Mouse (Mus musculus): ENCODE data around the gene Nol4l. TPM values are rescaled to one million over a fixed set of nuclear protein-coding genes. Genes with fewer than 3 reads are reported as not detected.
"Not testable (repeated sequence)": the region's sequence is repeated elsewhere in the genome, so short reads cannot be mapped to it uniquely, and the experiment has no call there.

Nol4l gene
- polyA plus RNA-seq, 1 experiment = 29.2 TPM

- 74% methylated on average over 14 of the region's 14 CpGs for WGBS
- no peak for DNase-seq (ENCODE audit: low read depth, low spot score)
Measured at GRCm38 (mm10) chr2:153514497-153515380, 15.0 kb downstream of the Nol4l start.

DNA sequence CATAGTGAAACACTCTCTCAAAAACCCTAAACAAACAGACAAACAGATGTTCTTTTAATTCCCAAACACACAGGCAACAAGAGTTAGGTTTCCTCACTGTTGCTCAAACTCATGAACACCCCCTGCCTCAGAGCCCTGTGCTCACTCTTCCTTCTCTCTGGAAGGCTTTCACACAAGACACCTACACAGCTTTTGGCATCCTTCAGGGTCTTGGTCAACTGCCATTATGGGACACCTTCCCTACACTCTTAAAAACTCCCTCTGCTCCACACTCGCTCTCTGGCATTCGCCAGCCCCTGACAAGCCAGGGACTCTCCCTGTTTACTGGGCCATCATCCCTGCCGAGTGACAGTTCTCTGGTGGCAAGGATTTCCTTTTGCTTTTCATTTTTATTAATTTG is 15.8 kb downstream of the Nol4l start:
- 95% methylated on average over 3 of the region's 3 CpGs for WGBS
- DNase-seq (ENCODE audit: low read depth, low spot score) = no peak

DNA sequence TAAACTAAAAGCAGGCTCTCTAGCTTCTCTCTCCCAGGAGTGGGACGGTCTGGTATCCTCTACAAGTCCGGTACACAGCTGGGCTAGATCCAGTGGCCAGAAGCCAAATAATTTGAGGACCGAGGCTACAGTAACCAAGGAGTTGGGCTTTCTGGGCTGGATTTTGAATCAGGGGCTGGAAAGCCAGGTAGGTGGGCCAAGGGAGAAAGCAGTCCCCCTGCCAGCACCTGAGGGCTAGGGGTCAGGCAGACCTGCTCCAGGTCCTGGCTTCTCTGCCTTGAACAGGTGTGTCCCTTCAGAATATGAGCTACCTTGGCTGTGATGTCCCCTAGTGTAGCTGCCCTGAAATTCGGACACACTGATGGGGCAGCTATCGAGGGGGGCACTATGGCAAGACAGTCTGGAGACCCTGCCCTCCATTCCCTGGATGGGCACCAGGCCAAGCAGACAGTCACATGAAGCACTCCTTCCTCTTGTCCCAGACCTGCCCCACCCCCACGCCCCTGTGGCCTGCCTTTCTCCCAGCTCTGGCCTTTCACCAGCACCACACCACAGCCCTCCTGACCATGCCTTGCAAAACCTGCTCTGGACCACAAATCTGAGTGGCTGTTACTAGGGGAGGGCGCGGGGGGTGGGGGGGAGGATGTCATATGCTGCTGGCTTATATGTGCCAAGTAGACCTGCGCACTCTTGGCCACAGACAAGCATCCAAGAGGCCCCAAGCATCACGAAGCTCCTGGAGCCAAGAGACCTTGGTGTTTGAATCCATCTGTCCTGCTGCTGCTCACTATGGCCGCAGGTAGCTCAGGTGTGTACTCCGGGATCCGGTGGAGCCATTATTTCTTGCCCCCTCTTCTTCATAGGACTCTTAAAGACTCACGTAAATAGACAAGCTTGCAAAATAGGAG is 17.1 kb downstream of the Nol4l start:
- 82% methylated on average over 14 of the region's 14 CpGs for WGBS
- no peak for DNase-seq (ENCODE audit: low read depth, low spot score)

DNA sequence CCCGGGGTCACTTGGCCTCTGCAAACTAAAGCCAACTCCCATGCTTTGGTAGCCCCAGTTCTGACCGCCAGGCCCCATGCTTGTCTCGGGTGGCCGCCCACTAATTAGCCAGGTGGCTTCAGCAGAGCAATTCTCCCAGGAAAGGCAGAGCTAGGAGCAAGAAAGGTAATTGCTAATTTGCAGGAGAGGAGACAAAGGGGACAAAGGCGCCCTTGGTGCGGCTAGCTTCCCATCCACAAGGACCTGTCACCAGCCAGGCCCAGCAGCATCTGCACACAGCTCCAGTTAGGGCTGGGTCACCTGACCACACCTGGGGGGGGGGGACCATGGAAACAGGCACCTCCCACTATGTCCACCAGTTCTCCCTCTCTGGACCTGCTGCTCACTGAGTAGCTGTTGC is 18.2 kb downstream of the Nol4l start:
- DNase-seq (ENCODE audit: low read depth, low spot score) = no peak
- WGBS = 72% methylated on average over 6 of the region's 6 CpGs

- DNase-seq (ENCODE audit: low read depth, low spot score) = no peak
- 93% methylated on average over 8 of the region's 8 CpGs for WGBS
Measured at GRCm38 (mm10) chr2:153510136-153510535, 19.6 kb downstream of the Nol4l start.

GRCm38 (mm10) chr2:153509211-153510029 is 20.4 kb downstream of the Nol4l start:
- DNase-seq (ENCODE audit: low read depth, low spot score) = no peak
- WGBS = 59% methylated on average over 18 of the region's 18 CpGs

DNA sequence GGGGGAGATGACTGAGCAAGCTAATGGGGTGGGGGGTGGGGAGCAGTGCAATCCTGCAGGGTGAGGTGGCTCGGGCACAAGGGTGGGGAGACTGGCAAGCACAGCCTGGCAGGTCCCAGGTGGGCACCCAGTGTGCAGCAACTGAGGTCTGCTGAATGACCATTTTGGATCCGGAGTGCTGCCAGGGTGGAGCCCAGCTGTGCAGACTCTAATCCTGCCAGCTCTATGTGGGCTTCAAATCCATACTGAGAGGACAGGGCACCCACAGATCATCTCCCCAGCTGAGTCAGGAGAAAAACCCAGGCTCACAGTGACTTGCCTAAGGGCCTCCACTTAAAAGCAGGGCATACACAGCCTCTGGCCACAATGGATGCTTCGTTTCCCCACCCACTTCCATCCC is 21.4 kb downstream of the Nol4l start:
- 78% methylated on average over 3 of the region's 3 CpGs for whole genome bisulfite sequencing
- no peak for DNase-seq (ENCODE audit: low read depth, low spot score)

DNA sequence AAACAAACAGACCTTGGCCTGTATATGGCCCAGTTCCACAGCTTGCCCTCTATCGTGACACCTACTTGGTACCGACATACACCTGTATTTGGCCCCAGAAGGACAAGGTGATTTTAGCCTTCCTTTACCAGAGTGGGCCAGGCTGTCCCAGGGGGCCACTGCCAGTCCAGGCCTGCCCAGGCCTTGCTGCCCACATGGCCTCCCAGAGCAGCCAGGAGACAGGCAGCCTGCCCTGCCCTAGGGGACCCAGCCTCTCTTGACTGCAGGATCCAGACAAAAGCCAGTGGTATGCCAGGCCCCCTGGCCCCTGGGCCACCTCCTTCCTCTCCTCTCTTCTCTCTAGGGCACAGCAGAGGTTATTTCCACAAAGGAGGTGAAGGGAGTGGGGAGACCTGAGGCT is 21.8 kb downstream of the Nol4l start:
- WGBS = 96% methylated on average over 2 of the region's 2 CpGs

DNA sequence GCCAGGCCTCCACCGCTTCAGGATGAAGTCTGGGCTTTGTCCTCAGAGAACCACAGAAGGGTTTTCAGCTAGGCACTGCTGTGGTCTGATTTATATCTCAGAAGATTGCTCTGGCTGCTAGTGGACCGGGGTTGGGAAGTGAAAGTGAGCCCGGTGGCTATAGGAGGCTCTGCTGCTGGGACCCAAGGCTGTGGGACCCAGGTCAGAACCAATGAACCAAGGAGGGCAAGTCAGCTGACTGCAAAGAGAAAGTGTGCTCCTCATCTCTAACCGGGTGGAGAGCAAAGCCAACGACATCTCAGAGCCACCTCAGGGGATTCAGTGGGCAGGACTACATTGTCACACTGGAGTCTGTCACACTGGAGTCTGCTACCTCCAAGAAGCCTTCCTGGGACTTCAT is 23.4 kb downstream of the Nol4l start:
- DNase-seq (ENCODE audit: low read depth, low spot score) = no peak
- 76% methylated on average over 5 of the region's 5 CpGs for WGBS

More for the DNA sequence above, 21.8 kb downstream of the Nol4l start:
- DNase-seq (ENCODE audit: low read depth, low spot score) = no peak

- no peak for DNase-seq (ENCODE audit: low read depth, low spot score)
- WGBS = 60% methylated on average over 4 of the region's 4 CpGs
Measured at GRCm38 (mm10) chr2:153499154-153499553, 30.6 kb downstream of the Nol4l start.

- 79% methylated on average over 13 of the region's 13 CpGs for WGBS
- no peak for DNase-seq (ENCODE audit: low read depth, low spot score)
Measured at GRCm38 (mm10) chr2:153496898-153497297, 32.9 kb downstream of the Nol4l start.

DNA sequence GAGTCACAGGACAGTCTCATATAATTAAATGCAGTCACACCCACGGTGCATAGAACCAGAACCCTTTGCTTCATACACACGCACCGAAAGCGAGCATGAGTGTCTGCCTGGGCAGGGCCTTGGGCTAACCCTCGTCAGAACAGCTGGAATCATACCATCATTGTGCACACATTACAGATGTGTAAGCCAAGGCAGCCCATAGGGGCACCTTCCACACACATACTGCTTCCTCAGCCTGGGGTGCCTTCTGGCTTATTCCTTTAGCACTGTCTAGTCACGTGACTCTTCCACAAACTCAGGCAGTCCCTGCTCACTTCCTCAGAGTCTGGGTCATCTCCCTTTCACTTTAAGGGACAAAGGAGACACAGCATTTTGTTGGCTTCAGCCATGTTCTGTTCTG is 33.5 kb downstream of the Nol4l start:
- DNase-seq (ENCODE audit: low read depth, low spot score) = no peak
- 80% methylated on average over 6 of the region's 6 CpGs for WGBS

DNA sequence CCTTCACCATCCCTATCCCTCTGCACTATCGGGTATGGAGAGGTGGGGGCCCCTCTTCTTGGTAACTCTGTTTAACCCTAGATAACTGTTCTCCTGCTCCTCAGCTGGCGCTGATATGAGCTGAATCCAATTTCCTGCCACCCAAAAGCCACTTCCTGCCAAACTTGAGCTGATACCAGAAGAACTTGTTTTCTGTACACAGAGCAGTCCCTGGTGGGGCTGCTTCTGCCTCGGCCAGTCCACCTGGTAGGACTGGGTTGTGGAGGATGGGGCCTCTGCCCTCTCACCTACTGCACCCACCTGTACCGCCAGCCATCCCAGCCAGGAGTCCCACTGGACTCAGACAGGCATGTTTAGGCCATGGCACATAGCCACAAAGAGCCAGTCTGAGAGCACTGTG is 34.0 kb downstream of the Nol4l start:
- WGBS = 53% methylated on average over 4 of the region's 4 CpGs
- DNase-seq (ENCODE audit: low read depth, low spot score) = no peak

DNA sequence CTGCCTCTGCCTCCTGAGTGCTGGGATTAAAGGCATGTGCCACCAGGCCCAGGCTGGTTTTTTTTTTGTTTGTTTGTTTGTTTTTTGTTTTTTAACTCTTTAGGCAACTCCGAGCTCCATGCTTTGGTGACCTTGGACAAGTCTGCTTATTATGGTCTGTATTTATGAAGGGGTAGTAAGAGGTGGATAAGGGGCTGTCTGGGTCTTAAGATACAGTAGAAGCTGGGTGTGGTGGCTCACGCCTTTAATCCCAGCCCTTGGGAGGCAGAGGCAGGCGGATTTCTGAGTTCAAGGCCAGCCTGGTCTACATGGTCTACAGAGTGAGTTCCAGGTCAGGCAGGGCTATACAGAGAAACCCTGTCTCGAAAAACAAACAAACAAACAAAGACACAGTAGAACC is 34.4 kb downstream of the Nol4l start:
- 91% methylated on average over 4 of the region's 4 CpGs for WGBS
- not testable (repeated sequence) for DNase-seq (ENCODE audit: low read depth, low spot score)

DNA sequence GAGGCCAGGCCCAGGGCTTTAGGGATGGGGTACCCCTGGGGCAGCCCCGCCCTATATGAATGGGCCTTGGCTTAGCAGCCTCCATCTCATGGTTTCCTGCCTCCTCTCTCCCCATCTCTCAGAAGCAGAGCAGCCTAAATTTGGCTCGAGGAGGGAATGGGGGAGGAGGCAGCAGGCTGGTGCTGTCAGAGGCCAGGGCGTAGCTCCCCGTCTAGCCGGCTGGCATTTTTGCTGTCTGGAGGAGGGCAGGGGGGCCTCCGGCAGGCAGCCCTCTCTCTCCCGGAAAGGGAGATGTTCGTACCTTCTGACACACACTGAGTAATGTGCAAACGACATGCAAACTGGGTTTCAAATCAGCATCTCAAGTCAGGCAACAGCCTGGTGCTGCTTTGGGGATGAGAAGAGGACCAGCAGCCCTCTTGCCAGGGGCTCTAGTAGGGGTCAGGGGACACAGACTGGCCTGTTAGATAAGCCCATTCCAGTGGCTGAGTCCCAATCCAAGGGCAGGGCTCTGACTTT is 35.4 kb downstream of the Nol4l start:
- 61% methylated on average over 9 of the region's 9 CpGs for WGBS
- no peak for DNase-seq (ENCODE audit: low read depth, low spot score)

- no peak for DNase-seq (ENCODE audit: low read depth, low spot score)
- 22% methylated on average over 6 of the region's 6 CpGs for WGBS
Measured at GRCm38 (mm10) chr2:153493781-153494292, 35.9 kb downstream of the Nol4l start.

DNA sequence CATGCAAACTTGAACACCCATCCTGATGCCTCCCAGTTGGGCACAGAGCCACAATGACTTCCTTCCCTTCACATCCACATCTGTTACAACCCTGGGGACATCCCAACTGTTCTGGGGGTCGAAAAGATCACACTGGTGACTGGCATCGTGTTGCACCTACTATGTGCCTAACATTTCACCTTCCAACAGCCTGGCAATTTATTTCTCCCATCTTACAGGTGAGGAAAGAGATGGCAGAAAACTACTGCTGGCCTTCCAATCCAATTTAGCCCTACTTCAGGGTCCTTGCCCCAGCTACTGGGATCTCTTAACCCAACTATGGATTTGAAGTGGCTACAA is 36.4 kb downstream of the Nol4l start:
- DNase-seq (ENCODE audit: low read depth, low spot score) = no peak
- WGBS = 8% methylated on average over 2 of the region's 2 CpGs

- 2% methylated on average over 73 of the region's 83 CpGs for WGBS
- DNase-seq (ENCODE audit: low read depth, low spot score) = peak; percentile 32
Measured at GRCm38 (mm10) chr2:153492573-153493392, 37.0 kb downstream of the Nol4l start, which contains the start of gene 4930404H24Rik. 4930404H24Rik (plus strand) TSS chr2:153492790.

DNA sequence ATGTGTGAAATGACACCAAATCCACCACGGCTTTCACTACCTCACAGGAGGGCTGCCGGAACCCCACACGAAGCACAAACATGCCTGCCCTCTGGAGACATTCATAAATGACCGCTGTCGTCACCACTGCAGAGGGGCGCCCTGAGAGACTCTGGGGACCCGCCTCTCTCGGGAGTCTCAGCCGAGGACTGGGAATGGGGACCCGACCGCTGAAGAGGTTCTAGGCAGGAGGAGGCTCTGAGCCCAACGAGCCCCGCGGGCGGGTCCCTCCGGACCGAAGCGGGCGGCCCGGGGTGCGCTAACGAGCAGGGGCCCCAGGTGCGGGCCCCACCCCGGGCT is 37.6 kb downstream of the Nol4l start:
- no peak for DNase-seq (ENCODE audit: low read depth, low spot score)
- under 1% methylated on average over 24 of the region's 24 CpGs for WGBS

Measured in large intestine, adult 2 months (tissue).